Mouse (Mus musculus): ENCODE measurements around the gene Stag1.

- no peak for TF ChIP-seq POLR2A (IDR thresholded peaks at IDR 0.05; ENCODE audit: extremely low read depth, insufficient read depth, low read length)
- no peak for TF ChIP-seq CTCF (IDR thresholded peaks at IDR 0.05; ENCODE audit: extremely low read depth, insufficient read depth, low read length)
These were observed 50.3 kb downstream of the Stag1 start for GRCm38 (mm10) chr9:100647774-100648323.
